Mouse (Mus musculus) heart, embryonic 14.5 days (tissue): ENCODE results near the gene Map2k2. TPM values are rescaled to one million over a fixed set of nuclear protein-coding genes. Genes with fewer than 3 reads are reported as not detected.

Experiments
- ATAC-seq: fragments of 200-750 bp; cut with Nextera tagmentation; 2 replicates; pipeline ENCODE4 v1.8.0; 2017; ENCODE audit warnings: low read depth, moderate TSS enrichment; ENCODE audit not compliant: insufficient number of reproducible peaks, insufficient read depth, low FRiP score
- H3K27ac ChIP-seq, 2 experiments: fragments of 200-500 bp in 1 of 2; fragments of 300-500 bp in 1 of 2; sonication (generic) in 1 of 2; replicated peaks in 1 of 2; 2 replicates each; pipeline ENCODE4 v1.5.1; 2012 to 2014; ENCODE audit warnings: low read depth in 2 of 2, low read length in 2 of 2, control low read depth in 1 of 2, mild to moderate bottlenecking in 1 of 2, mixed read lengths in 1 of 2; ENCODE audit not compliant: control insufficient read depth in 1 of 2, insufficient read depth in 1 of 2
- H3K27me3 ChIP-seq: fragments of 300-500 bp; sonication (generic); 2 replicates; pipeline ENCODE4 v1.6.1; 2014; ENCODE audit warnings: mild to moderate bottlenecking, low read length, control low read depth; ENCODE audit not compliant: control insufficient read depth, insufficient read depth
- H3K36me3 ChIP-seq: fragments of 300-500 bp; sonication (generic); 2 replicates; pipeline ENCODE4 v1.6.1; 2014; ENCODE audit warnings: mild to moderate bottlenecking, control low read depth, low read length, mixed read lengths; ENCODE audit not compliant: control insufficient read depth, insufficient read depth
- H3K4me1 ChIP-seq, 2 experiments: fragments of 200-500 bp in 1 of 2; fragments of 300-500 bp in 1 of 2; sonication (generic) in 1 of 2; 2 replicates each; pipeline ENCODE4 v1.6.1; 2012 to 2014; ENCODE audit warnings: low read length in 2 of 2, control low read depth in 1 of 2, mixed read lengths in 1 of 2; ENCODE audit not compliant: control insufficient read depth in 2 of 2, insufficient read depth in 2 of 2
- H3K4me2 ChIP-seq: fragments of 300-500 bp; sonication (generic); 2 replicates; pipeline ENCODE4 v1.6.1; 2014; ENCODE audit warnings: mild to moderate bottlenecking, low read length
- H3K4me3 ChIP-seq, 2 experiments: fragments of 200-500 bp in 1 of 2; fragments of 300-500 bp in 1 of 2; sonication (generic) in 1 of 2; 2 replicates each; pipeline ENCODE4 v1.5.1; 2012 to 2014; ENCODE audit warnings: low read length in 2 of 2, mild to moderate bottlenecking in 2 of 2, control low read depth in 1 of 2, low read depth in 1 of 2, moderate library complexity in 1 of 2; ENCODE audit not compliant: control insufficient read depth in 1 of 2, insufficient read depth in 1 of 2
- H3K9ac ChIP-seq: fragments of 300-500 bp; sonication (generic); 2 replicates; pipeline ENCODE4 v1.6.1; 2014; ENCODE audit warnings: mild to moderate bottlenecking, low read length
- H3K9me3 ChIP-seq: fragments of 300-500 bp; sonication (generic); 2 replicates; pipeline ENCODE4 v1.6.1; 2016; ENCODE audit warnings: low read length, control low read depth; ENCODE audit not compliant: control insufficient read depth
- WGBS: fragments of 180-500 bp; shearing (Covaris S2); extraction: QIAGEN DNeasy Blood & Tissue Kit; methylation state at CpG from one replicate; pipeline ENCODE4 v1.1.7; 2014; 5-methylcytosine and 5-hydroxymethylcytosine counted together
- polyA plus RNA-seq: library from polyadenylated mRNA; unstranded; fragments of >200 nt; fragmentation: Nextera tagmentation; extraction: Ambion mirVana; gene quantifications from 2 replicates; pipeline ENCODE4 v1.2.1, GENCODE M21; 2014

The Map2k2 gene
- polyA plus RNA-seq, 1 experiment from 2014 or later, result 159 TPM

DNA sequence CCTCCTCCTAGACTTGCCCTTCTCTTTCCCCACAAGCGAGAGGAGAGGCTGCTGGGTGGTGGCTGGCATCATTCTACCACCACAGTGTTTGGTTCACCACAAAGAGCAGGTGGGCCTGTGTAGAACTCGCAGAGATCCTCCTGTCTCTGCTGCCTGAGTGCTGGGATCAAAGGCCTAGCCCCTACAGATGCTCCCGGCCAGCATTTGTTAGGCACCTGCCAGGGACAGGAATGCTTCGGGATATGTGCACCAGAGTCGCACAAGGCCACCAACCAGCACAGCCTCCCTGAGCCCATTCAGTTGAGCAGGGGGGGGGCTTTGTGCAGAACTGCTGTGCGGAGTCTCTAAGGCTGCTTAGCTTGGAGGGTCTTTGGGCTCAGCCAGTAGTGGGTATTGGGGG lies 39.6 kb downstream of the Map2k2 start:
- peaks cover 76% of the 10 kb centered on the region for H3K36me3 ChIP-seq
- ATAC-seq, result no peak
- no peak overlapping the region for H3K9ac ChIP-seq
- no peak overlapping the region for H3K4me3 ChIP-seq
- 93% methylated on average over 6 of the region's 6 CpGs for WGBS
- no peaks in the 10 kb centered on the region for H3K9me3 ChIP-seq
- H3K27ac ChIP-seq, result no peak overlapping the region
- no peak overlapping the region for H3K4me2 ChIP-seq
- peaks cover 18 to 31% of the 10 kb centered on the region in 2 experiments for H3K4me1 ChIP-seq
- no peaks in the 10 kb centered on the region for H3K27me3 ChIP-seq

DNA sequence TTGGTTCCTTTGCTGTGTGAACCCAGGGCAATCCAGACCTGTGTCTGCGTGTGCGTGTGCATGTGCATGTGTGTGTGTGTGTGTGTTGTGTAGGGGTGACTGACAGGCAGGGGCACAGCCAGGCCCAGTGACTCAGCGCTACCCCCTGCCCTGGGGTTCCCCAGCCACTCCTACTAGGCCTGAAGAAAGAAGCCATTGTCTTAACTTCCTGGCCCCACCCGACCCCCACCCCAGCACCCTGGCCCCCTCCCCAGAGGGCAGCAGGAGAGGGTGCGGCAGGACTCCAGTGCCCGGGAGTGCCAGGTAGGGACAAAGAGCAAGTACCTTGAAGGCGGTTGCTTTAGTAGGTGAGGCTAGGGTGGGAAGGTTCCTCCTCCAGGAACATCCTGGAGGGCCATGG lies 40.1 kb downstream of the Map2k2 start:
- H3K4me2 ChIP-seq, result no peak overlapping the region
- no peaks in the 10 kb centered on the region for H3K27me3 ChIP-seq
- ATAC-seq, result no peak
- H3K36me3 ChIP-seq, result peaks cover 80% of the 10 kb centered on the region
- no peaks in the 10 kb centered on the region for H3K9me3 ChIP-seq
- H3K27ac ChIP-seq, result no peak overlapping the region
- 84% methylated on average over 7 of the region's 7 CpGs for WGBS
- no peak overlapping the region for H3K9ac ChIP-seq
- H3K4me1 ChIP-seq, result peaks cover 14 to 26% of the 10 kb centered on the region in 2 experiments
- no peak overlapping the region for H3K4me3 ChIP-seq

DNA sequence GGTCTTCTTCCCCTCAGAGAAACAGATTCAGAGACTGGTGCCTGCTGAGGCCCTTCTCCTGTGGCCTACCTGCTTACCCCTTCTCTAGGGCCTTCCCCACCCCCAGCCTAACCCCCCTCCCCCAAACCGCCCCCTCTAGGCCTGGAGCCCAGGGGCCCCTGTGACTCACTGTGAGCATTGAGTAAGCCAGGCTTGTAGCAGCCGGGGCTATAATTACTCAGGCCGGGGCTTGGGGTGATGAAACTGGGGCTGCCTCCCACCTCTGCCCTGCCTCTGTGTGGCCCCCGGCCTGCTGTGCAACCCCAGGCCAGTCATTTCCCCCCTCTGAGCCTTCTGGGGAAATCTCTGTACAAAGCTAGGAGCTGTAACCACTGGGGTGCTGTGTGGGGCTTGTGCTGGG lies 40.6 kb downstream of the Map2k2 start:
- Histone ChIP-seq H3K4me2 (no peak overlapping the region), H3K9ac (no peak overlapping the region), H3K36me3 (peaks cover 79% of the 10 kb centered on the region), H3K9me3 (no peaks in the 10 kb centered on the region), H3K27ac (no peak overlapping the region), H3K27me3 (no peaks in the 10 kb centered on the region), H3K4me3 (no peak overlapping the region), H3K4me1 (peaks cover 13 to 21% of the 10 kb centered on the region in 2 experiments)
- WGBS, result 71% methylated on average over 4 of the region's 4 CpGs
- no peak for ATAC-seq

DNA sequence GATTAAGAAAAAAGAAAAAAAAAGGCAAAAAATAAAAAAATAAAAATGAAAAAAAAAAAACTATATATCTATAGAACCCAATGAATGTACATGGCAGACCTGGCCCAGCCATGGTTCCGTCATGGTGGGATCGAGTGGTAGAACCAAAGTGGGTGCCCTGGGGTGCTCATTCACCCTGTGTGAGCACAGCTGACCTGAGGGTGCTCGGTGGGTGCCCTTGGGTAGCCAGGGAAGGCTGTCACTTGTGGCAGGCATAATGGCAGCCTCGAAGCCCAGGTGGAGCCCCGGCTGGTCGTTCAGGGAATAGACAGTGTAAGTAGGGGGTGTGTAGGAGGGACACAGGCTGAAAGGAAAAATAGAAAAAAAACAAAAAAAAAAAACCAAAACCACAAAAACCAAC lies 45.5 kb downstream of the Map2k2 start:
- Histone ChIP-seq H3K27ac (no peak overlapping the region), H3K9me3 (no peaks in the 10 kb centered on the region), H3K27me3 (no peaks in the 10 kb centered on the region), H3K36me3 (peaks cover 82% of the 10 kb centered on the region), H3K4me2 (no peak overlapping the region), H3K9ac (no peak overlapping the region), H3K4me3 (no peak overlapping the region), H3K4me1 (peaks cover 7 to 9% of the 10 kb centered on the region in 2 experiments)
- ATAC-seq, result no peak
- 67% methylated on average over 6 of the region's 6 CpGs for WGBS

DNA sequence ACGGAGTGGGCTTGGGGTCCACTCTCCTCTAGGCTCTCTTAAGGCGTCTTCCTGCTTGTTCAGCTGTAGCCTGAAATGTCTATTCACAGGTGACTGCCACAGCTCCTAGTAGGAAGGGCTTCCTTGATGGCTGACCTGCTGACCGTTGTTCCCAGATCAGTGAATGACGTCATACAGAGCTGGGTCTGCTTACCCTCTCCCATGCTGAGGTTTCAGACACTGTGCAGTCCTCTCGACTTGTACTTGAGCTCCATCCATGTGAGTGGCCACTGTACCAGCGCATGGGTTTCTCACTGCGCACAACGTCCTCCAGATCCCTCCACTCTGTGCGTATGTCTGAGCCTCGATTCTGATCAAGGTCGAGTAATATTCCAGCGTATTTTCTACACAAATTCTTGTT lies 46.9 kb downstream of the Map2k2 start:
- no peaks in the 10 kb centered on the region for H3K27me3 ChIP-seq
- peak overlapping the region; percentile 31 to 45 for H3K27ac ChIP-seq
- peaks cover 7 to 9% of the 10 kb centered on the region in 2 experiments for H3K4me1 ChIP-seq
- 56% methylated on average over 12 of the region's 12 CpGs for WGBS
- H3K9me3 ChIP-seq, result no peaks in the 10 kb centered on the region
- no peak for ATAC-seq
- no peak overlapping the region for H3K4me3 ChIP-seq
- no peak overlapping the region for H3K4me2 ChIP-seq
- 0 out of 2 replicates have a peak overlapping the region, but pooled peaks have one; percentile 7 for H3K9ac ChIP-seq
- peaks cover 82% of the 10 kb centered on the region for H3K36me3 ChIP-seq

DNA sequence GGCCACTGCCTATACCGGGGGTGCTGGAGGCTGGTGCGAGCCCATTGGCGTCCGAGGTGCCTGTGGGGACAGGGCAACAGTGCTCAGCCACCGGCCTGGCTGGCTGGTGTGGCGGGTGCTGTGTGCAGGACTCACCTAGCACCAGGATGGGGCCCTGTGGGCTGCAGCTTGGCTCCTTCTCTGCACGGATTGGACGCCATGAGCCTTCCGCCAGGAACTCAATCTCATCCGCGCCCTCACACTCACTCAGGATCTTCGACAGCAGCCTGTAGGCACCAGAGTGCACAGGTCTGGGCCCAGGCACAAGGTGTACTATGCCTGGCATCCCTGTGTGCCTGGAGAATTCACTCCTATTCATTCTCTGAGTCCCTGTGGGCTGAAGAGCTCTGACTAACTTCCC lies 48.6 kb downstream of the Map2k2 start:
- peaks cover 82% of the 10 kb centered on the region for H3K36me3 ChIP-seq

DNA sequence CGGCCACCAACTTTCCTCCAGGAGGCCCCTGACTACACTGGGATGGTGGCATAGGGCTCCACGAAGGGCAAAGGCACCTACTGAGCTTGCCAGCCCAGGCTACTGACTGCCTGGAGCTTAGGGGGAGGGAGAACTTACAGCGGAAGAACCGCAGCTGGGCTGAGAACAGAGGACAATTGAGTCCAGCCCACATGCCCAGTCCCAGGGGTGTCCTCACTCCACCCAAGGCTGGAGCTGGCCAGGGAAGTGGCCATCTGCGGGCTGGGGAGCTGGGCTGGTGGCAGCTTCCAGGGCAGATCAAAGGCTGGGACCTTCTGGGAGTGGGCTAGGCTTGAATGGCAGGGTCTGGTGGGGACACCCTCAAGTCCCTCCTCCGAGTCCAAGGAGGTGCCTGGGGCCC lies 49.0 kb downstream of the Map2k2 start:
- peaks cover 80% of the 10 kb centered on the region for H3K36me3 ChIP-seq
- no peaks in the 10 kb centered on the region for H3K27me3 ChIP-seq
- no peak overlapping the region for H3K27ac ChIP-seq
- peaks cover 7 to 9% of the 10 kb centered on the region in 2 experiments for H3K4me1 ChIP-seq
- H3K4me3 ChIP-seq, result no peak overlapping the region
- WGBS, result 79% methylated on average over 6 of the region's 6 CpGs
- ATAC-seq, result no peak
- H3K9me3 ChIP-seq, result no peaks in the 10 kb centered on the region
- no peak overlapping the region for H3K4me2 ChIP-seq
- H3K9ac ChIP-seq, result no peak overlapping the region

More for the DNA sequence above, 48.6 kb downstream of the Map2k2 start:
- Histone ChIP-seq H3K4me1 (peaks cover 7 to 9% of the 10 kb centered on the region in 2 experiments), H3K27ac (no peak overlapping the region), H3K27me3 (no peaks in the 10 kb centered on the region), H3K9ac (no peak overlapping the region), H3K4me3 (no peak overlapping the region), H3K4me2 (no peak overlapping the region), H3K9me3 (no peaks in the 10 kb centered on the region)
- no peak for ATAC-seq
- 85% methylated on average over 12 of the region's 12 CpGs for whole genome bisulfite sequencing

DNA sequence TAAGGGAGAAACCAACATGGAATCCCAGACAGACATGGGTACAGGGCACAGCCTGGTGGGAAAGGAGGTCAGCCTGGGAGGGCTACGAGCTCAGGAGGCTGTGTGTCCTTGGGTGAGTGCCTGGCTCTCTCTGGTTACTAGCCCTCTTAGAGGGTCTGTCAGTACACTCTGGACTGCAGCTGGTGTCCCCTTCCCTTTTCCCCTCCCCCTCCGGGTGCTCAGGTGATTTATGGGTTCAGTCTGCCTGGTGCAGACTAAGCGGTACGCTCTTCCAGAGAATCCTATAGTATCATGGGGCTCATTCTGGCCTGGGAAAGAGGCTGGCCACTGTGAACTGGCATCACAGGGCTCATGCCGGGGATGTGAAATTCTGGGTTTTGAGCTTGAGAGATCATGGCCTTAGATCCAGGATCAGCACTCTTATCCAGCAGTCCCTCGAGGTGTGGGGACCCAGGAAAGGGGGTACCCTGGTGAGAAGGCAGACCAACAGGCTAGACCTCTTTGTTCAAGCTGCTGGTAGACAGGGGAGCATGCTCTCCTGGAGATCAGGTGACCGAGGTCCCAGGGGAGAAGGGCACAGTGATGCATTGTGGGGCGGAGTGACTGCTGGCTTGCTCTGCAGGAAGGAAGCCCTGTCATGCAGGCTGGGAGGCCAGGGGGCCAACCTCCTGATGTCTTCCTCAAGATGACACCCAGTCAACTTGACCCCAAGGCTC lies 56.0 kb downstream of the Map2k2 start:
- H3K9me3 ChIP-seq, result no peaks in the 10 kb centered on the region
- H3K4me3 ChIP-seq, result no peak overlapping the region
- no peaks in the 10 kb centered on the region for H3K27me3 ChIP-seq
- H3K4me1 ChIP-seq, result peaks cover 1 to 5% of the 10 kb centered on the region in 2 experiments
- no peak for ATAC-seq
- no peak overlapping the region for H3K9ac ChIP-seq
- no peak overlapping the region for H3K4me2 ChIP-seq
- WGBS, result 88% methylated on average over 8 of the region's 8 CpGs
- H3K36me3 ChIP-seq, result peaks cover 81% of the 10 kb centered on the region
- H3K27ac ChIP-seq, result no peak overlapping the region
